Mouse (Mus musculus) C2C12 (cell line): ENCODE measurements at regions not wholly inside any gene's neighbourhood (a gene's known extent, or its start where the extent isn't known, plus 50 kb on each side); places are given as distances from the start of the nearest gene placed in this dataset.

Source experiments
- H3K27me3 ChIP-seq: one replicate; pipeline ENCODE4 v1.6.1; 2011; ENCODE audit not compliant: control insufficient read depth, insufficient read depth, insufficient read length
- H3K36me3 ChIP-seq: one replicate; pipeline ENCODE4 v1.6.1; 2011; ENCODE audit not compliant: control insufficient read depth, insufficient read depth
- H3K4me3 ChIP-seq: one replicate; pipeline ENCODE4 v1.5.1; 2011; ENCODE audit warnings: mild to moderate bottlenecking, control low read depth; ENCODE audit not compliant: poor library complexity, insufficient read depth, severe bottlenecking
- H3K79me2 ChIP-seq: one replicate; pipeline ENCODE4 v1.6.1; 2011; ENCODE audit not compliant: control insufficient read depth, insufficient read depth
- H3K79me3 ChIP-seq: one replicate; pipeline ENCODE4 v1.6.1; 2011; ENCODE audit warnings: low read depth, control low read depth
- H3ac ChIP-seq: one replicate; pipeline ENCODE3; 2011; ENCODE audit warnings: low read depth; ENCODE audit not compliant: control insufficient read depth, insufficient read length
- CEBPB ChIP-seq: IDR thresholded peaks from one replicate; pipeline ENCODE4 v1.6.1; 2011; ENCODE audit warnings: low read depth, mild to moderate bottlenecking, control low read depth, moderate library complexity
- CTCF ChIP-seq: IDR thresholded peaks from one replicate; pipeline ENCODE4 v1.5.1; 2011; ENCODE audit not compliant: control insufficient read depth, insufficient read depth, insufficient read length
- FOSL1 ChIP-seq: IDR thresholded peaks from one replicate; pipeline ENCODE4 v1.8.0; 2011; ENCODE audit warnings: mild to moderate bottlenecking, low read length; ENCODE audit not compliant: poor library complexity, insufficient read depth, severe bottlenecking
- MAX ChIP-seq: IDR thresholded peaks from one replicate; pipeline ENCODE4 v1.6.1; 2011; ENCODE audit warnings: mild to moderate bottlenecking, control low read depth
- MYOD1 ChIP-seq: IDR thresholded peaks from one replicate; pipeline ENCODE4 v1.6.1; 2011; ENCODE audit warnings: low read depth; ENCODE audit not compliant: control insufficient read depth, insufficient read length
- MYOG ChIP-seq: IDR thresholded peaks from one replicate; pipeline ENCODE4 v1.6.1; 2011; ENCODE audit not compliant: control insufficient read depth, insufficient read length; ENCODE audit errors: extremely low read depth
- USF1 ChIP-seq: IDR thresholded peaks from one replicate; pipeline ENCODE4 v1.6.1; 2011; ENCODE audit warnings: low read depth, mild to moderate bottlenecking, control low read depth, moderate library complexity

DNA sequence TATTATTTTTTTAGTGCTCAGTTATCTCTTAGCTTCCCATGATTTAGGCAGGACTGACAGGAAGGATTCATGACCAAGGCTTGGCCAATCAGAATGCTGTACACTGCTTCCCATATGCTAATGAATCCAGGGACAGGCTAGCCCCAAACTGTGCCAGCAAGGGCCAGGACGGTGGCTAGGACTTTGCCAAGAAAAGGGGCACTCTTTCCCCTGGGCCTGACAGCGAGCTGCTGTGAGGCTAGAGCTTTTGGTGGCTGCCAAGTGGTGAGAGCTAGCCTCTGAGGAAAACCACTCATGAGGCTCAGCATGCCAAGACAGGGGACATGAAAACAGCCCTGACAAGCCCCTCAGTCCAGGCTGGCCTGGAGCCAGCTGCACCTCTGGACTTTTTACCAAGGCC, 69.0 kb upstream of the Unc5a start:
- H3K79me2 ChIP-seq: no peaks in the 10 kb centered on the region
- no peak overlapping the region for H3ac ChIP-seq
- H3K27me3 ChIP-seq: peaks cover 46% of the 10 kb centered on the region
- no peaks in the 10 kb centered on the region for H3K79me3 ChIP-seq
- no peaks in the 10 kb centered on the region for H3K36me3 ChIP-seq
- TF ChIP-seq CTCF: no peak
- TF ChIP-seq MYOG: no peak
- TF ChIP-seq CEBPB: no peak
- TF ChIP-seq FOSL1: no peak
- TF ChIP-seq USF1: no peak
- TF ChIP-seq MYOD1: no peak
- no peak for TF ChIP-seq MAX
- no peak overlapping the region for H3K4me3 ChIP-seq

DNA sequence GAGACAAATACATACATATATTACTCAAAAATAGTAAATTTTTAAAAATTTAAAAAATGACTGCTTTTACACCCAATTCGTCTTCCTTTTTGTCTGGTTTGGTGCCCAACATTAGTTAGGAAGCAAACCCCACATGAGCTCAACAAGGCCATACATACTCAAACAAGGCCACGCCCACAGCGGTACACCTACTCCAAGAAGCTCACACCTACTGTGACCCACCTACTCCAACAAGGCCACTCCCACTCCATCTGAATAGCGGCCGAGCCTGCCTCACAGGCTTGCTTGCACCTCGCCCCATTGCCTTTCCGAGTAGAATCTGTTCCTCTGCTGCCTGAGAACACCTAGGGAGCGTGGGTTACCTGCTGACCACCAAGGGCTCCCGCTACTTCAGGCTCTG, 66.4 kb upstream of the Unc5a start:
- Histone ChIP-seq H3K36me3 (no peaks in the 10 kb centered on the region), H3ac (no peak overlapping the region), H3K79me2 (no peaks in the 10 kb centered on the region), H3K4me3 (no peak overlapping the region), H3K79me3 (no peaks in the 10 kb centered on the region), H3K27me3 (peaks cover 62% of the 10 kb centered on the region)
- no peak for TF ChIP-seq MYOD1
- TF ChIP-seq MAX: no peak
- no peak for TF ChIP-seq FOSL1
- TF ChIP-seq USF1: no peak
- no peak for TF ChIP-seq MYOG
- no peak for TF ChIP-seq CEBPB
- no peak for TF ChIP-seq CTCF

DNA sequence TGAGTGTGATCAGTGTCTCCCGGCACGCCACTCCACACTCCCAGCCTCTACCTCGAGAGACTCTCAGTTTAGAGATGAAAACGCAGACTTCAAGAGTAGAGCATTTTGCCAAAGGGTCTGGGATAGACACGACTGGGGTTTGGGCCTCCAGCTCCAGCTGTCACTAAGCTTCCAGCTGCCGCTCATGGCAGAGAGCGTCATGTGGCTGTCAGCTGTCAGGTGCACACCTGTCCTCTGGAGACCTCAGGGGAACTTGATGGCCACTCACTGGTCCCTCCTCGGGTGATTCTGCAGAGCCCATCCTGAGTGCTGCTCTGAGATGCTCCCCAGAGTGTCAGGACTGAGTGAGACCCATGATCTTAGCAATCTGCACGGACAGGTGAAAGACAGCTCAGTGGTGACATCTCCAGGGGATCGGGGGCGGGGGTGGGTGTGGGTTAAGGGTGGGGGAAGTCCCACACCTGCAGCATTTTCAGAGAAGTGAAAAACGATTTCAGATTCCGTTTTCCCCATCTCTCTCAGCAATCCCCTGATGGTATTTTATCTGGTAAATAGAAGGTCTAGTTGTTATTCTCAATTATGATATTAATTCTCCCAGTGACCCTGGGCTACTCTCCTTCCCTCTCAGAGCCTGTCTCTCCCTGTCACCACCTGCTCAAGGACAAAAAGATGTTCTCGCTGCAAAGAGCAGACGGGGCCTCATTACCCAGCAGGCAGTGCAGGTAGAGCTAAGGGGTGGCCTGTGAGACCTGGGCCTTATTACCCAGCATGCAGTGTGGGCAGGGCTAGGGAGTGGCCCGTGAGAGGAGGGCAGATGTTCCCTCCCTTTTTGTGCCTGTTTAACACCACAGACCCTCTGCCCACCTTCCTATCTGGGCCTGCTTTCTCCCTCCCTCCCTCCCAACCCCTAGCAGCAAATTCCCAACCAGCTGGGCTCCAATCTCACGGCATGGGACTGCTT, 65.2 kb upstream of the Unc5a start:
- H3K4me3 ChIP-seq: no peak overlapping the region
- H3ac ChIP-seq: no peak overlapping the region
- H3K79me3 ChIP-seq: no peaks in the 10 kb centered on the region
- H3K36me3 ChIP-seq: no peaks in the 10 kb centered on the region
- H3K27me3 ChIP-seq: peaks cover 75% of the 10 kb centered on the region
- H3K79me2 ChIP-seq: no peaks in the 10 kb centered on the region
- TF ChIP-seq MAX (no peak), CTCF (no peak), FOSL1 (no peak), MYOG (no peak), USF1 (no peak), CEBPB (no peak), MYOD1 (no peak)

DNA sequence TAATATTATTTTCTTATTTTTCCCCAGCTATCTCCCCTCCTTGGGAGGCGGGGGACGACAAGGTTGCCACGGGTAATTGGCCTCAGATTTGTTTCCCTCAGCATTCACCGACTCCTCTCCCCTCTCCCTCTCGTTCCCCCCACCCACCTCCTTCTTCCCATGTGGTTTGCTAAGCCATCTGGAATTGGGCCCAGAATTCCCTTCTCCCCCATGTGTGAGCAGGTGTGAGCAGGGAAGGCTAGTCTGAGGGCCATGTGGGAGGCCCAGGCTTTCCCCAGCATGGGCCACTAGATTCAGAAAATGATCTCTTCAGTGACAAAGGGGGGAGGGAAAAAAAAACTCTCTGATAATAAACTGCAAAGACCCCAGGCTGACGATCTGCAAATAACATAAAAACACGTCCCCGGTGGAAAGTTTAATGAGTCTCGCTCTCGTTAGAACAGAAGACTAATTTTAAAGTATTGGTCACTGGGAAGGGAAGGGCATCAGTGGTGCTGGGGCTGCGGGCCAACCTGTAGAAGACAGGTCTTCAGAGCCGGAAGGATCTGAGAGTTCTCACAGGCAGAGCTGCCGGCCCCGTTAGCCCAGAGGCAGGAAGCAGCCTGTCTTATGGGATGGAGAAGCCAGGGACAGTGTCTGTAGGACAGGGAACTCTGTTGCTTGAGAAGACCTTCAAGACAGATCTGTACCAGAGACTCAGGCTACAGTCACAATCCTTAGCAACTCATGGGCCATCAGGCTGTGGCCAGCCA, 64.3 kb upstream of the Unc5a start:
- peaks cover 75% of the 10 kb centered on the region for H3K27me3 ChIP-seq
- H3K79me3 ChIP-seq: no peaks in the 10 kb centered on the region
- TF ChIP-seq FOSL1 (no peak), MYOG (no peak), MYOD1 (no peak), MAX (no peak), USF1 (no peak), CEBPB (no peak), CTCF (no peak)
- no peaks in the 10 kb centered on the region for H3K79me2 ChIP-seq
- no peak overlapping the region for H3K4me3 ChIP-seq
- H3K36me3 ChIP-seq: no peaks in the 10 kb centered on the region
- no peak overlapping the region for H3ac ChIP-seq

DNA sequence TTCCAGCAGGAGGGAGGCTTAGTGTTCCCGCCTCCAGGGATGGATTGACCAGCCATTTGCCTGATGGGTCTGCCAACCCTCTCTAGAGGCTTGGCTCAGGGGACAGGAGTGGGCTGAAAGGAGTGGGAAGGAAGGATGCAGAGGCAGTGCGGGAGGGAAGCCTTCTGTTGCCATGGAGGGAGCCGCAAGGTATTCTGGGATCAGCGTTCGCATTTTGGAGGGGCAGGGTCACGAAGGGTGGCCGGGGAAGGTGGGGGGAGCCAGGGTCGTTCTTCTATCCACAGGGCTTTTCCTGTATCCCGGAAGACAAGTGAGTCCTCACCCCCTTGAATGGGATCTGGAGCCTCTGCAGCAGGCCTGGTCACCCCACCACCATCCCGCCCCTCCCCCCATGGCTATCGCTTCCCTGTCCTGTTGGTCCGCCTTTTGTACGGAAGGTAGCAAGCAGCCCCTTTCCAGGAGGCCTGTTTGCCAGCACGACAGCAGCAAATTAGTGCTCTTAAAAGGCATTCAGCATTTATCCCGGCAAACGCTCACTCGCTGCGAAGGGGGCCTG, 61.8 kb upstream of the Unc5a start:
- Histone ChIP-seq H3ac (no peak overlapping the region), H3K79me2 (no peaks in the 10 kb centered on the region), H3K4me3 (no peak overlapping the region), H3K27me3 (peaks cover 66% of the 10 kb centered on the region), H3K79me3 (no peaks in the 10 kb centered on the region), H3K36me3 (no peaks in the 10 kb centered on the region)
- TF ChIP-seq MYOD1: no peak
- no peak for TF ChIP-seq CTCF
- no peak for TF ChIP-seq MAX
- no peak for TF ChIP-seq FOSL1
- no peak for TF ChIP-seq USF1
- TF ChIP-seq CEBPB: no peak
- TF ChIP-seq MYOG: no peak

DNA sequence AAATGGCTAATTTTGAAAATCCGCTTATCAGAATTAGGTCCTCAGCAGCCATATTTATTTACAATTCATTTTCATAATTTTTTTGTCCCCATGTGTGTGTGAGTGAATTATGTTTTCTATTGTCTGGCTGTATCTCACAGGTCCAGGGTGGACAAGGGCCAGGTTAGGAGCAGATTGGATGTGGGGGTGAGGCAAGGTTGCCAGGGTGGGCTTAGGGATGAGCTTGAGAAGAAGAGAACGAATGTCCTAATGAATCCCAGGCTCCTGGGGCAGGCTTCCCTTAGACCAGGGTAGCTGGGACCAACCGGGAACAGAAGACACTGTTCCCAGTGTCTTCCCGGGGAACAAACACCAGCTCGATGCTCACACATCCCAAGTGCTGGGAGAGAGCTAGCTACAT, 61.2 kb upstream of the Unc5a start:
- H3ac ChIP-seq: no peak overlapping the region
- H3K27me3 ChIP-seq: peaks cover 60% of the 10 kb centered on the region
- no peaks in the 10 kb centered on the region for H3K36me3 ChIP-seq
- H3K79me3 ChIP-seq: no peaks in the 10 kb centered on the region
- no peak overlapping the region for H3K4me3 ChIP-seq
- no peaks in the 10 kb centered on the region for H3K79me2 ChIP-seq
- no peak for TF ChIP-seq MAX
- TF ChIP-seq CEBPB: no peak
- no peak for TF ChIP-seq CTCF
- no peak for TF ChIP-seq MYOD1
- no peak for TF ChIP-seq USF1
- TF ChIP-seq MYOG: no peak
- no peak for TF ChIP-seq FOSL1
